Mouse (Mus musculus): Measurements from ENCODE around the gene Zfp768. TPM values are rescaled to one million over a fixed set of nuclear protein-coding genes. Genes with fewer than 3 reads are reported as not detected.
"Not testable (repeated sequence)": the region's sequence is repeated elsewhere in the genome, so short reads cannot be mapped to it uniquely, and the experiment has no call there.

The Zfp768 gene
- total and polyA plus RNA-seq, 2 experiments from 2014 or later = 14.9 to 56.3 TPM

GRCm38 (mm10) chr7:127390306-127390705 is 44.9 kb upstream of the Zfp768 start:
- no peak for DNase-seq (ENCODE audit: low spot score)
- Histone ChIP-seq H3K4me1 (ENCODE audit: insufficient read depth, low read length) (peaks cover 6% of the 10 kb centered on the region; the same call in 1 of the 2 replicates), H3K9ac (replicated peaks; ENCODE audit: low read length, poor library complexity, severe bottlenecking) (no peak overlapping the region), H3K27ac (ENCODE audit: low read depth, low read length) (no peak overlapping the region), H3K27me3 (ENCODE audit: insufficient read depth, low read length) (no peaks in the 10 kb centered on the region), H3K4me2 (ENCODE audit: low read depth, low read length, poor library complexity, severe bottlenecking) (no peak overlapping the region), H3K4me3 (ENCODE audit: low read depth, low read length) (no peak overlapping the region), H3K36me3 (ENCODE audit: insufficient read depth, low read length) (no peaks in the 10 kb centered on the region; the same call in 1 of the 2 replicates), H3K9me3 (ENCODE audit: low read length) (no peaks in the 10 kb centered on the region)
- WGBS = 76% methylated on average over 7 of the region's 7 CpGs
- no peak for ATAC-seq (ENCODE audit: low FRiP score)
- TF ChIP-seq CTCF (IDR thresholded peaks at IDR 0.05) = no peak

GRCm38 (mm10) chr7:127388201-127388600 is 42.8 kb upstream of the Zfp768 start:
- not testable (repeated sequence) for H3K27ac ChIP-seq (ENCODE audit: low read depth, low read length); H3K9me3 ChIP-seq (ENCODE audit: low read length); H3K36me3 ChIP-seq (ENCODE audit: insufficient read depth, low read length); H3K27me3 ChIP-seq (ENCODE audit: insufficient read depth, low read length); H3K4me2 ChIP-seq (ENCODE audit: low read depth, low read length, poor library complexity, severe bottlenecking); ATAC-seq (ENCODE audit: low FRiP score); DNase-seq (ENCODE audit: low spot score); H3K4me1 ChIP-seq (ENCODE audit: insufficient read depth, low read length); H3K9ac ChIP-seq (replicated peaks; ENCODE audit: low read length, poor library complexity, severe bottlenecking); H3K4me3 ChIP-seq (ENCODE audit: low read depth, low read length)

- Histone ChIP-seq H3K4me2 (ENCODE audit: low read depth, low read length, poor library complexity, severe bottlenecking) (peak within 1 kb of the TSS; percentile 68), H3K27ac (ENCODE audit: low read depth, low read length) (0 out of 2 replicates have a peak within 1 kb of the TSS, but pooled peaks have one; percentile 26), H3K9ac (replicated peaks; ENCODE audit: low read length, poor library complexity, severe bottlenecking) (peak within 1 kb of the TSS; percentile 50), H3K36me3 (ENCODE audit: insufficient read depth, low read length) (no peaks in the 10 kb centered on the region; the same call in 1 of the 2 replicates), H3K4me3 (ENCODE audit: low read depth, low read length) (peak within 1 kb of the TSS; percentile 45), H3K9me3 (ENCODE audit: low read length) (no peaks in the 10 kb centered on the region), H3K4me1 (ENCODE audit: insufficient read depth, low read length) (no peaks in the 10 kb centered on the region), H3K27me3 (ENCODE audit: insufficient read depth, low read length) (no peaks in the 10 kb centered on the region)
- 12% methylated on average over 38 of the region's 38 CpGs for WGBS
- DNase-seq (ENCODE audit: low spot score) = peak; percentile 93
- peak; percentile 88 for ATAC-seq (ENCODE audit: low FRiP score)
- no peak for TF ChIP-seq CTCF (IDR thresholded peaks at IDR 0.05)
These were observed 41.4 kb upstream of the Zfp768 start, which contains the start of gene 9130019O22Rik for GRCm38 (mm10) chr7:127386641-127387392. Gene 9130019O22Rik, minus strand, starts transcription at chr7:127387166.

GRCm38 (mm10) chr7:127385560-127385959 is 40.2 kb upstream of the Zfp768 start:
- H3K27me3 ChIP-seq (ENCODE audit: insufficient read depth, low read length); H3K4me1 ChIP-seq (ENCODE audit: insufficient read depth, low read length); H3K27ac ChIP-seq (ENCODE audit: low read depth, low read length); H3K4me3 ChIP-seq (ENCODE audit: low read depth, low read length); ATAC-seq (ENCODE audit: low FRiP score); H3K9me3 ChIP-seq (ENCODE audit: low read length); H3K36me3 ChIP-seq (ENCODE audit: insufficient read depth, low read length); H3K9ac ChIP-seq (replicated peaks; ENCODE audit: low read length, poor library complexity, severe bottlenecking); DNase-seq (ENCODE audit: low spot score); H3K4me2 ChIP-seq (ENCODE audit: low read depth, low read length, poor library complexity, severe bottlenecking): not testable (repeated sequence)
- 97% methylated on average over 4 of the region's 4 CpGs for WGBS

- no peak overlapping the region for H3K4me2 ChIP-seq (ENCODE audit: low read depth, low read length, poor library complexity, severe bottlenecking)
- DNase-seq (ENCODE audit: low spot score) (no peak), ATAC-seq (ENCODE audit: low FRiP score) (no peak)
- no peaks in the 10 kb centered on the region for H3K36me3 ChIP-seq (ENCODE audit: insufficient read depth, low read length)
- no peak overlapping the region for H3K9ac ChIP-seq (replicated peaks; ENCODE audit: low read length, poor library complexity, severe bottlenecking)
- H3K9me3 ChIP-seq (ENCODE audit: low read length) = no peaks in the 10 kb centered on the region
- no peak overlapping the region for H3K27ac ChIP-seq (ENCODE audit: low read depth, low read length)
- no peaks in the 10 kb centered on the region for H3K27me3 ChIP-seq (ENCODE audit: insufficient read depth, low read length)
- WGBS = 79% methylated on average over 6 of the region's 6 CpGs
- TF ChIP-seq CTCF (IDR thresholded peaks at IDR 0.05) = no peak
- H3K4me1 ChIP-seq (ENCODE audit: insufficient read depth, low read length) = no peaks in the 10 kb centered on the region
- no peak overlapping the region for H3K4me3 ChIP-seq (ENCODE audit: low read depth, low read length)
These were observed 33.0 kb upstream of the Zfp768 start for GRCm38 (mm10) chr7:127378310-127378921.

All from midbrain, postnatal 0 days (tissue).